Mouse (Mus musculus) layer of hippocampus, adult 2 months (tissue): ENCODE measurements around the gene Itpkc. TPM values are rescaled to one million over a fixed set of nuclear protein-coding genes. Genes with fewer than 3 reads are reported as not detected.
A peak's percentile ranks its signal among the peaks of the same experiment; 100 is the strongest.

Experiments
- DNase-seq, 2 experiments: peaks; one replicate each; pipeline ENCODE4 v3.0.0; 2022; ENCODE audit warnings: low spot score in 2 of 2
- H3K27ac ChIP-seq: fragments of 200-600 bp; 2 replicates; pipeline ENCODE4 v1.8.1; 2022
- H3K4me3 ChIP-seq: fragments of 200-600 bp; 2 replicates; pipeline ENCODE4 v1.8.1; 2022; ENCODE audit warnings: mild to moderate bottlenecking
- CTCF ChIP-seq: fragments of 200-600 bp; conservative IDR thresholded peaks from 2 replicates; pipeline ENCODE4 v1.8.1; 2022; ENCODE audit warnings: antibody characterized with exemption, mild to moderate bottlenecking, moderate library complexity
- total RNA-seq, 2 experiments: library from RNA; stranded (reverse); gene quantifications; 2 replicates each; pipeline ENCODE4 v1.2.3; 2021

The Itpkc gene
- total RNA-seq, 2 experiments from 2014 or later: 8.5 to 9.1 TPM

- Histone ChIP-seq H3K4me3 (no peak overlapping the region), H3K27ac (no peak overlapping the region)
- DNase-seq: no peak
- no peak for TF ChIP-seq CTCF
Measured at GRCm38 (mm10) chr7:27198779-27199178, 29.7 kb downstream of the Itpkc start.

- H3K4me3 ChIP-seq: no peak overlapping the region
- no peak for TF ChIP-seq CTCF
- no peak for DNase-seq
- no peak overlapping the region for H3K27ac ChIP-seq
Measured at GRCm38 (mm10) chr7:27198355-27198754, 30.1 kb downstream of the Itpkc start.

- TF ChIP-seq CTCF: no peak
- no peak overlapping the region for H3K4me3 ChIP-seq
- H3K27ac ChIP-seq: no peak overlapping the region
- no peak for DNase-seq
Measured at GRCm38 (mm10) chr7:27197634-27198033, 30.8 kb downstream of the Itpkc start.

GRCm38 (mm10) chr7:27197136-27197535, 31.3 kb downstream of the Itpkc start:
- Histone ChIP-seq H3K27ac (no peak overlapping the region), H3K4me3 (no peak overlapping the region)
- no peak for TF ChIP-seq CTCF
- no peak for DNase-seq

- no peak for TF ChIP-seq CTCF
Measured at GRCm38 (mm10) chr7:27195681-27196611, 32.5 kb downstream of the Itpkc start, which contains the start of the genes BC024978 and Snrpa. Gene BC024978, plus strand, starts transcription at chr7:27195781. Gene Snrpa, minus strand, starts transcription at chr7:27196271.

GRCm38 (mm10) chr7:27193731-27194130, 34.7 kb downstream of the Itpkc start:
- H3K4me3 ChIP-seq: no peak overlapping the region
- no peak for TF ChIP-seq CTCF
- DNase-seq: no peak
- H3K27ac ChIP-seq: no peak overlapping the region

More at GRCm38 (mm10) chr7:27195681-27196611, 32.5 kb downstream of the Itpkc start, which contains the start of the genes BC024978 and Snrpa:
- peak within 1 kb of the TSS; percentile 56 for H3K4me3 ChIP-seq
- DNase-seq: peak; percentile 97 to 99
- peak within 1 kb of the TSS; percentile 96 for H3K27ac ChIP-seq

- no peak for DNase-seq
- Histone ChIP-seq H3K27ac (no peak overlapping the region), H3K4me3 (no peak overlapping the region)
- no peak for TF ChIP-seq CTCF
Measured at GRCm38 (mm10) chr7:27192434-27192833, 36.0 kb downstream of the Itpkc start.

- H3K27ac ChIP-seq: no peak overlapping the region
- peak; percentile 62 for TF ChIP-seq CTCF
- no peak overlapping the region for H3K4me3 ChIP-seq
- no peak for DNase-seq
Measured at GRCm38 (mm10) chr7:27189271-27189931, 39.1 kb downstream of the Itpkc start.

- Histone ChIP-seq H3K4me3 (no peak overlapping the region), H3K27ac (no peak overlapping the region)
- no peak for TF ChIP-seq CTCF
- DNase-seq: no peak
Measured at GRCm38 (mm10) chr7:27185986-27186385, 42.5 kb downstream of the Itpkc start.

- H3K4me3 ChIP-seq: no peak overlapping the region
- H3K27ac ChIP-seq: no peak overlapping the region
- TF ChIP-seq CTCF: peak; percentile 77
- DNase-seq: no peak
Measured at GRCm38 (mm10) chr7:27184964-27185363, 43.5 kb downstream of the Itpkc start.

GRCm38 (mm10) chr7:27182498-27182897, 46.0 kb downstream of the Itpkc start:
- Histone ChIP-seq H3K4me3 (no peak overlapping the region), H3K27ac (no peak overlapping the region)
- DNase-seq: no peak
- TF ChIP-seq CTCF: no peak

GRCm38 (mm10) chr7:27180837-27181695, 47.4 kb downstream of the Itpkc start, which contains the start of the genes Gm21983 and Mia:
Gene Gm21983, minus strand, starts transcription at chr7:27181086.
Gene Mia, minus strand, starts transcription at chr7:27181157.
- no peak for TF ChIP-seq CTCF
- Histone ChIP-seq H3K4me3 (no peak within 1 kb of the TSS), H3K27ac (peak within 1 kb of the TSS; percentile 86)
- DNase-seq: no peak
